Mouse (Mus musculus) cerebellum, adult (tissue): ENCODE results near the gene Lhfpl2.

Source experiments
- ATAC-seq: cut with Nextera tagmentation; 2 replicates; pipeline ENCODE4 v1.9.2; 2017; ENCODE audit warnings: mild to moderate bottlenecking, moderate library complexity, mixed read lengths; ENCODE audit not compliant: insufficient number of reproducible peaks, low FRiP score, low TSS enrichment

Gene Lhfpl2

GRCm38 (mm10) chr13:94094625-94095024 lies 37.0 kb downstream of the Lhfpl2 start:
- ATAC-seq, result no peak

DNA sequence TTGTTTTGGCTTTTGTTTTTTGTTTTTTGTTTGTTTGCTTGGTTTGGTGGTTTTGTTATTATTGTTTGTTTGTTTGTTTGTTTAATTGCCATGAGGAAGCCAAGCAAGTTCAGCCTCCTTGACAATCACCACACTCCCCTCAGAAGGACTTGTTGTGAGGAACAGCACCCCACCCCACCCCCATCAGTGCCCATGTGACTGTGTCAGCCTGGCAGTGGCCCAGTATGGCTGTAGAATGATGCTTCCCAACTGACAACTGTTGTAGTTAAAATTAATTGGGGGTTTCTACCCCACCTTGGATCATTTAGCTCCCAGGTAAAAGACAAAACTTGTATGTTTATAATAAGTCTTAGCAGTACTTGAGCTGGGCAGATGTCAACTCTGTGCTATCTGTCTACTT lies 37.6 kb downstream of the Lhfpl2 start:
- no peak for ATAC-seq

DNA sequence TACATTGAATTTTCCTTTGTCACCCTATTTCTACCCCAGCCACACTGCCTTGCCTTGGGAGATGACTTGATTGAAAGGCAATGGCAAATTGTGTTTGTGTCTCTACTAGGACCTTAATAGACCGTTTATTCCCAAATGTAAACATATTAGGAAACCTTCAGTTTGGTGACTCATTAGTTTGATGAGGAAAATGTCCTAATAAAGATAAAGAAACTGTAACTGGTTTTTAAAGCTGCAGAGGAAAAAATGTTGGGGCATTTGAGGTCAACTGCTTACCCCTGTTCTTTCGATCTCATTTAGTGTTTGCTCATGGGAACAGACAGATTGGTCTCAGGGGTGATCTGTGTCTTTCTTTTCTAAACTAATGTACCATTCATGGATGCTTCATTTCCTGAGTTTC lies 40.1 kb downstream of the Lhfpl2 start:
- ATAC-seq, result no peak

- no peak for ATAC-seq
Measured at GRCm38 (mm10) chr13:94098369-94099084, 40.9 kb downstream of the Lhfpl2 start.

- ATAC-seq, result no peak
Measured at GRCm38 (mm10) chr13:94099087-94099486, 41.5 kb downstream of the Lhfpl2 start.

DNA sequence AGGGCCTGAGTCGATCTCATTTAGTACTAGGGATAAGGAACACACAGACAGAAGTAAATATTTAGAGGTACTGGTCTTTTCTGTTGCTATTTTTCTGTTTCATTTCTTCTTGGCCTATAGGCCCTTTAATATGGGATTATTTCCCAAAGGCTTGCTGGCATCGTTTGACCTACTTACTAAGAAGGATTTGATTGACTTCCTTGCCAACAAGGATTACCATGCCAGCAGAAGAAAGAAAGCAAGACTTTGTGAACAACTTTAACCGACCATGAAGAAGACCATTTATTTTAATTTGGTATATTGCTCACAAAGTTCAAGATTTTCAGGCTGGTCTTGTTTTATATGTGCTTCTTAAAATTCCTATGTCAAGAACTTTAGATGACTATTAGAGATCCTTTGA lies 42.8 kb downstream of the Lhfpl2 start:
- no peak for ATAC-seq

DNA sequence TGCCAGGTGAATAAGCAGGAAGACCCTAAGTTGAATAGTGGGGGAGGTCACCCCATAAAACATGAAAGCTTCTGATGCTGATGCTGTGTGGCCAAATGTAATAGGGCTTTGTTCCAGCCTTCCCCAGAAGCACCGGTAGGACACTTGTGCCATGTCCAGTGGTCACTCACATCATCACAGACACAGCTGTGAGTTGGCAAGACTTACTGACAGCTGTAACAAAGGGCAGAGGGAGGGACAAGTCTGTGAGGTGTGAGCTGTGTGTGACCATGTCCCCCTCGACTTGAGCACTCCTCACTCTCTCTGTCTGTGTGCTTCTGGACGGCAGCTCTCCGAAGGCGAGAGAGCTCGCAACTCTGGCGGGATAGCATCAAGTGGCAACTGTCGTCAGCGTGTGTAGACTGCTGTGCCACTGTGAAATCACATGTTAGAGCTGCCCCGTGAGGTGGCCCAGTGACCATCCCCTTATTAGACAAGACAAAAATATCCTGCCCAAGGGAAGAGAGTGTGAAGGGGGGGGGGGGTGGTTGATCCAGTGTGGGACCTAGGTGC lies 43.5 kb downstream of the Lhfpl2 start:
- ATAC-seq, result no peak

GRCm38 (mm10) chr13:94104866-94105475 lies 47.4 kb downstream of the Lhfpl2 start:
- no peak for ATAC-seq

DNA sequence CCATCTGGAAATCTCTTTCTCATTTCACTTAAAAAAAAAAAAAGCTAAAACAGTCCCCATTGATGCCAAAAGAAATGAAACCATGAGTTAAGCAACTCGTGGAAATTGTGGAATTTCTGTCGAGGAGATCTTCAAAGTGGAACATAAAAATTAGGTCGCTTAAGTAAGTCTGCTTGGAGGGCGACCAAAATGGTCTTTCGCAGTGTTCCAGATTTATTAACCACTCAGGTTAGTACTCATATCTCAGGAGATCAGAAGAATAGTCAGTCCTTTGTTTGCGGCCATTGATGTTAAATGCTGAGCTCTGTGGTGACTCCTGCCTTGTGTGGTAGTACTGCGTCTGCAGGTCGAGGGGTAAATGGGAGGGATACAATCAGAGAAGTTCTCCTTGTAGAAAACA lies 48.8 kb downstream of the Lhfpl2 start:
- ATAC-seq, result no peak

- ATAC-seq, result no peak
Measured at GRCm38 (mm10) chr13:94106983-94107382, 49.4 kb downstream of the Lhfpl2 start.

DNA sequence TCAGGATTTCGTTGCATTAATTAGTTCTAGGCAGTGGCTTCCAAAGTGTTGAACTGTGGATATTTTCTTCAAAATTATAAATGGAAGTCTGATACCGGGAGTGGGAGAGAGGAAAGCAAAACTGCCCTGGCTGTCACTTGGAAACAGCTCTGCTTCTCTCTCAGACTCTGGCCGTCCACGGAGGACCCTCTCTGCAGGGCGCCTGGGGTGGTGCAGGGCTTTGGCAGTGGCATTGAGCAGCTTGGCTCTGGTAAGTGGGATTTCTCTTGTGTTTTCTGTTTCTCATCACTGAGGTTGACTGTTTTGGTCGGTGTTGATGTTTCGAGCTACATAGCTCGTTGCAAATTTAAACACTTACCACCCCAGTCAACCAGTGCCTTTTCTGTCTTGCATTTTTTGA lies 53.0 kb downstream of the Lhfpl2 start:
- no peak for ATAC-seq

- no peak for ATAC-seq
Measured at GRCm38 (mm10) chr13:94115476-94115875, 57.9 kb downstream of the Lhfpl2 start.

DNA sequence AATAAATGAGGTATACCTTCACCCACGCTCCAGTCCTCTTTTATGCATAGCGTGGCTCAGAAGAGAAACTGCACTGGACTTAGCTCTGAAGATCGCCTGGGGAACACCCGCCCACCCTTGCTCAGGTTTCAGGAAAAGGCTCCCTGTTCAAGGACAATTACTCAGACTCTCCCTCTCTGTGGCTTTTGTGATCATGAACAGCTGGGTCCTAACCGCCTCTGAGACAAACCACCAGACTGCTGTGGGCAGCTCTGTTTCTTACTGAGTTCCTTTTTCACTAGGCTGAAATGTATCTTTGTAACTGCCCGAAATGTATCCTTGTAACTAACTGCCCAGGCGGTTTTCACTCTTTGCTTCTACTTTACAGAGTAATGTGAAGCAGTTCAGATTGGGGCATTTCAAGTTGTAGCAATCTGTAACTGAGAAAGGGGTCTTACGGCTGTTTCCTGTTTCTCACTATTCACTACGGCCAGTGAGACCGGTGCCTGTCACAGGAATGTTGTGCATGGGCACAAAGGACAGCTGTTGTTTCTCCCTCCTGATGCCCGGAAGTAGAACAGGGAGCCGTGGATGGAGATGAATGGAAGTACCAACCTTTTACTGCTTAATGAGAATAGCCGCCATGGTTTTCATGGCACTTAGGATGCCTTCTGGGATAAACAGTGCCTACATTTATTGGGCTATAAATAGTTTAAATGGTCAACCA lies 59.3 kb downstream of the Lhfpl2 start:
- ATAC-seq, result no peak

GRCm38 (mm10) chr13:94117522-94117921 lies 59.9 kb downstream of the Lhfpl2 start:
- no peak for ATAC-seq

DNA sequence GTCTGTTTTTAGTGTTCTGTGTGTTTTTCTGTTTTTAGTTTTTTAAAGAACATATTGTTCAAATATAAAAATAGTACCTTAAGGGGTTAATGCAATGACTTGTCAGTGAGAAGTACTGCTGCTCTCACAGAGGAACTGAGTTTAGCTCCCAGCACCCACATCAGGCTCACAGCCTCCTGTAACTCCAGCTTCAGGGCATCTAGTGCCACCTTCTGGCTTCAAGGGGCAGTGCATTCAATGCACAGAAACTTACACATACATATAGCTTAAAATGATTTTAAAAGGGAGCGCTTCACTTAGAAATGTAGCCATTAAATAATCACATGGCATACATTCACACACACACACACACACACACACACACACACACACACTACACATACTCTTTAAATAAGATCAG lies 60.5 kb downstream of the Lhfpl2 start:
- no peak for ATAC-seq

GRCm38 (mm10) chr13:94119309-94119708 lies 61.7 kb downstream of the Lhfpl2 start:
- ATAC-seq, result no peak

DNA sequence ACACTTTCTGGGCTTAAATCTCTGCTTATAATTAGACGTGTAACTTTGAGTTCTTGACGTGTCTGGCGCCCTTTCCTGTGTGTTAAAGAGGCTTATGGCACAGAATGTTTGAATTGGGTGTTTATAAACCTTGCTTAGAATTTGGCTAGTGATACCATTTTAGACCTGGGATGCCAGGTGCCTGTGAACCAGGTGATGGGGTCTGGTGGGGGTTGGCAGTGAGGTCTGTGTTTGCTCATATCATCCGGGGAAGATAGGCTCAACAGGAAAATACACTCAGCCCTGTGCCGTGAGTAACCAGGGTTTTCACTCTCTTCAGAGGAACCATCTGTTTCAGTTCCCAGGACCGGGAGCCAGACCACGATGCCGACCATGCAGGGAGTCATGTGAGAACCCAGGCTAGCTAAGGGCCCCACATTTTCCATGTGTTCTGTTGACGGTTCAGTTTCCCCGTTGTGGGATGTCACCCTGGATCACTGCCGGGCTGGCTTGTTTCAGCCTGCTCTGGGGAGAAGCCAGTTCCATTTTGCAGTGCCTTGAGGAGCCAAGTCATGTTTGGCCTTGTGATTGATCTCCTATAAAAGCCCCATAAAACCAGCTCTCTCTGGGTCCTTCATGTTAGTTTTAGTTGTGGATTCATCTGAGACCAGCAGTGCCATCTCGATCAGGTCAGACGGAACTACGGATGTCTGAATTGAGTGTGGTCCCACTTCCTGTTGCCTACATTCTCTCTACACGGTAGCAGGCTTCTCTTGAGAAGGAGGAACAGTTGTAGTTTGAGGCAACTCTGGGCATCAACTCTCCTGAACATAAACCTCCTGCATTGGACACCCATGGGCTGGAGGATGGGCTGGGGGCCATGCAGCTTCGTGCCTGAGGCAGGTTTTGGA lies 65.4 kb downstream of the Lhfpl2 start:
- peak; percentile 37; the same call in 1 of the 2 replicates for ATAC-seq

DNA sequence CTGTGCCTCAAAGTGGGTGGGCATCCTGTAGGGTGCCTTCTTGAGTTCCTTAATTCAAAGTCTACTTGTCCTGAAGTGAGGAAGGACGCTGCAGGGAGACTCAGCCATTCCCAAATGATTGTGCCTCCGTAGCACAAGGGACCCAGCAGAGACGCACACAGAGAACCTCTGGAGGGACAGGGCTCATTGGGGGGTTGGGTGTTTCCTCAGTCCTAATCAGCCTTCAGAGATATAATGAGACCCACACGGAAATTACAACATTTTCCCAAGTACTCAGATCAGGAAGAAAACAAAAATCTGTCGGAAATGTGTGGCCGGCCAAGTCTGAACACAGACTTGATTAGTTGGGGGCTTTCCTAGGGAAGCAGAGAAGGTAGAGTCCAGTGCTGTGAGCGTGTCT lies 72.8 kb downstream of the Lhfpl2 start:
- ATAC-seq, result no peak

DNA sequence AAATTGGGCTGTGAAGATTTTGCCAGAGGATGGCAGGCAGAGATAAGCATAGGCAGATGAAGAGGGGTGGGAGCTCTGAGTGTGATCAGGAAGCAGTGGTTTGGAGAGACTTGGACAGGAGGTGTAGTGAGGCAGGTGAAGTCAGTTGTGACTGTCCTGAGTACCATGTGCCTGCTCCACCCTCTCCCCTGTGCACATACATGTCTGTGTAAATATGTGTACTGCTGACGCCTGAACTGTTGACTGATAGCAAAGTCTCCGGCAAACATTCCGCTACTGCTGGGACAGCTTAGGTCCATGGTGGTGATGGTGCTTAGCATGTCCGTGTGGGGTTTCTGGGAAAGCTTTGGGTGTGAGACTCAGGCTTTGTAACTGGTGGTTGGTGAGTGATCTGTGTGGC lies 73.5 kb downstream of the Lhfpl2 start:
- no peak for ATAC-seq
